Mouse (Mus musculus): Measurements from ENCODE around the gene Vmn1r174. TPM values are rescaled to one million over a fixed set of nuclear protein-coding genes. Genes with fewer than 3 reads are reported as not detected.
"Not testable (repeated sequence)": the region's sequence is repeated elsewhere in the genome, so short reads cannot be mapped to it uniquely, and the experiment has no call there.

The Vmn1r174 gene
- 0.12 and 0.23 TPM in 2 replicates for total RNA-seq (2017)

- ATAC-seq (ENCODE audit: extremely low read depth, insufficient number of reproducible peaks, low FRiP score, poor library complexity, severe bottlenecking) = not testable (repeated sequence)
These were observed at the start of gene Vmn1r174 for GRCm38 (mm10) chr7:23751970-23752369. Gene Vmn1r174, plus strand, starts transcription at chr7:23752270.

DNA sequence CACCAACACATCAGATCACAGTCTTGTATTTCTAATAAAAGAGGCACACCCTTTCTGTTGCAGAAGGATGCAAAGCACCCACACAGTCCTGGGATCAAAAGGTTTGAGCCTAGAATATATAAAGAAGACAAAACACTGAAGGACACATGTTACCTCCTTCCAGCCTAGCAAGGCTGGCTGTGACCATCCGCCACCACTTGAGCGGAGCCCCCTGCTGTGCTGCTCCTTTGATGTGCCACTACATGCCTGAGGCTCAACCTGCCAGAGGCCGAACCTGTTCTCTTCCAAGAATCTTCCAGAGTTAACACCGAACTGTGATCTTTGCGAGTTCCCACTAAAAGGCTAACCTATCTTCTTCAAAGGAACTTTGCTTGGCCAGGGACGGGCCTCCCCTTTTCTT is 32.5 kb downstream of the Vmn1r174 start:
- ATAC-seq (ENCODE audit: extremely low read depth, insufficient number of reproducible peaks, low FRiP score, poor library complexity, severe bottlenecking) = no peak

DNA sequence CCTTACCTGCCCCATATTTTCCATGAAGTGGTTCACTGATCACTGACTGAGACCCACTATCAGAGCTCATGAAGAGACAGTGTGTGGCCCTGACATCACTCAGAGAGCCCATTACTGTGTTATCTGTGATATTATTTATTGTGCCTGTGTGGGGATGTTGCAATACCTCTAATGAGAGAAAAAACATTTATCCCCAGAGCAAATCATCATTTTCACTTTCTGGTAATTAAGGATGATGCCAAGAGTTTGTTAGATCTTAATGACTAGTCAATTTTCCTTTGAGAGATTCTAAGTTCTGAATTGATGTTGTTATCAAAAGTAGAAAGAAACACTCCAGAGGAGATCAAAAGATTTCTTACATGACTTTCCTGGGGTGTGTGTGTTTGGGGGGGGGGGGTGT is 58.5 kb downstream of the Vmn1r174 start, which contains the start of gene Vmn1r175:
Gene Vmn1r175, minus strand, starts transcription at position 101 of the 400 bp plus-strand sequence.
- ATAC-seq (ENCODE audit: extremely low read depth, insufficient number of reproducible peaks, low FRiP score, poor library complexity, severe bottlenecking) = not testable (repeated sequence)

Other genes with a start within 250 kb of the Vmn1r174 start
- gene Vmn1r167, start 245.1 kb upstream of the Vmn1r174 start, total RNA-seq (2017) = not detected in 2 replicates
- gene Vmn1r168, start 212.5 kb upstream of the Vmn1r174 start, total RNA-seq (2017) = not detected in 2 replicates
- gene Vmn1r169, start 176.7 kb upstream of the Vmn1r174 start, total RNA-seq (2017) = not detected in 2 replicates
- gene Vmn1r170, start 146.1 kb upstream of the Vmn1r174 start, total RNA-seq (2017) = not detected in 2 replicates
- 0.12 TPM in 1 of 2 replicates, not detected in the other for gene Vmn1r171, start 121.5 kb upstream of the Vmn1r174 start, total RNA-seq (2017)
- gene Vmn1r172, start 94.0 kb upstream of the Vmn1r174 start, total RNA-seq (2017) = 0.12 TPM in 1 of 2 replicates, not detected in the other
- not detected in 2 replicates for gene Vmn1r173, start 51.6 kb upstream of the Vmn1r174 start, total RNA-seq (2017)
- not detected in 2 replicates for gene Vmn1r175, start 58.4 kb downstream of the Vmn1r174 start, total RNA-seq (2017)
- gene Vmn1r176, start 85.1 kb downstream of the Vmn1r174 start, total RNA-seq (2017) = not detected in 2 replicates
- gene Vmn1r177, start 114.2 kb downstream of the Vmn1r174 start, total RNA-seq (2017) = not detected in 2 replicates
- gene Vmn1r178, start 139.7 kb downstream of the Vmn1r174 start, total RNA-seq (2017) = not detected in 2 replicates
- gene Vmn1r179, start 174.7 kb downstream of the Vmn1r174 start, total RNA-seq (2017) = 0.12 TPM in 1 of 2 replicates, not detected in the other
- not detected in 2 replicates for gene Vmn1r180, start 198.4 kb downstream of the Vmn1r174 start, total RNA-seq (2017)
- gene Vmn1r181, start 222.3 kb downstream of the Vmn1r174 start, total RNA-seq (2017) = not detected in 2 replicates
- gene V1rd19, start 249.4 kb downstream of the Vmn1r174 start, total RNA-seq (2017) = not detected in 2 replicates